Mouse (Mus musculus) cerebellum, adult 2 months (tissue): ENCODE measurements at regions not wholly inside any gene's neighbourhood (a gene's known extent, or its start where the extent isn't known, plus 50 kb on each side); places are given as distances from the start of the nearest gene placed in this dataset.

Experiments
- DNase-seq, 2 experiments: peaks; one replicate each; pipeline ENCODE4 v3.0.0; 2021
- H3K27ac ChIP-seq: fragments of 200-500 bp; 2 replicates; pipeline ENCODE4 v1.5.1; 2012; ENCODE audit warnings: low read length, control low read depth, inconsistent platforms; ENCODE audit not compliant: insufficient read depth
- H3K27me3 ChIP-seq: fragments of 200-500 bp; 2 replicates; pipeline ENCODE4 v1.6.1; 2012; ENCODE audit warnings: inconsistent platforms, mild to moderate bottlenecking, low read length, moderate library complexity; ENCODE audit not compliant: control insufficient read depth, insufficient read depth
- H3K4me1 ChIP-seq: fragments of 200-500 bp; 2 replicates; pipeline ENCODE4 v1.6.1; 2011; ENCODE audit warnings: low read length; ENCODE audit not compliant: control insufficient read depth, insufficient read depth
- H3K4me3 ChIP-seq: fragments of 200-500 bp; replicated peaks from 2 replicates; pipeline ENCODE3; 2011; ENCODE audit warnings: mild to moderate bottlenecking, low read depth, low read length, control low read depth; ENCODE audit not compliant: insufficient read depth
- CTCF ChIP-seq: fragments of 200-500 bp; IDR thresholded peaks from 2 replicates; pipeline ENCODE4 v1.5.1; 2011; ENCODE audit warnings: low read depth, mild to moderate bottlenecking, control low read depth, low read length, moderate library complexity, borderline replicate concordance; ENCODE audit not compliant: insufficient read depth
- POLR2A ChIP-seq: fragments of 200-500 bp; IDR thresholded peaks from 2 replicates; pipeline ENCODE4 v1.6.1; 2011; ENCODE audit warnings: low read length, control low read depth, borderline replicate concordance; ENCODE audit not compliant: insufficient read depth
- WGBS: fragments of 180-500 bp; shearing (Covaris S2); methylation state at CpG from one replicate; pipeline ENCODE4 v1.1.7; 2018; 5-methylcytosine and 5-hydroxymethylcytosine counted together

DNA sequence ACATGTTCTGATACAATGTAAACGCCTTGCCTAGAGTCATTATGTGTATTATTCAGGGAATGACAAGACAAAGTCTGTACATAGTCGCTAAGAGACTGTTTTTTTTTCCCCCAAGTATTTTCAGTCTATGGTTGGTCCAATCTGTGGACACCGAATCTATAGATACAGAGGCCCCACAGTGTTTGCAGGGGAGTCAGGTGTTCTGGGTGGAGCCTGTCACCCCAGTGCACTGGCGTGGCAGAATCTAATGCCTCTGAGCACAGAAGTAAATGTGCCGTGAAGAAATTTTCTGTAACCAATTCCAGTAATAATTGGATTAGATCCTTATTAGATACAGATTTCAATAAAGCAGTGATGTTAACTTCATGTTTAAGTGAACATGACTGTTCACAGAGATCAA is 1130.1 kb upstream of the Gulo start:
- no peak overlapping the region for H3K27ac ChIP-seq
- H3K4me1 ChIP-seq, result peaks cover 22% of the 10 kb centered on the region
- 82% methylated on average over 5 of the region's 5 CpGs for WGBS
- TF ChIP-seq POLR2A (no peak), CTCF (no peak)
- H3K27me3 ChIP-seq, result no peaks in the 10 kb centered on the region
- no peak for DNase-seq
- no peak overlapping the region for H3K4me3 ChIP-seq

DNA sequence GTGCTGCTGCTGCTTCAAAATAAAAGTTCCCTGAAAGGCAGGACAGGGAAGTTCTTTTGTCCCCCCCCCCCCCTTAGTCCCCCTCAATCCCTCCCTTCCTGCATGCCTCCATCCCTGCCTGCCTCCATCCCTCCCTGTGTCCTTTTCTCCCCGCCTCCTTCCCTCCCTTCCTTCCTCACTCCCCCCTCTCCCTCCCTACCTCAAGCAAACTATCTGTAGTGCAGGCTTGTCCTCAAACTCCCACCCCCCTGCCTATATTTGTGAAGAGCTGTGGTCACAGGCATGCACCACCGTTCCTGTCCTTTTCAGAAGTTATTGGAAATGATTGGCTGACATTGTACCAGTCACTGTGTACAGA is 1127.1 kb upstream of the Gulo start:
- H3K4me1 ChIP-seq, result peaks cover 2% of the 10 kb centered on the region; the same call in 1 of the 2 replicates
- H3K27ac ChIP-seq, result peak overlapping the region; percentile 4; the same call in 1 of the 2 replicates
- no peak for DNase-seq
- no peak for TF ChIP-seq CTCF
- TF ChIP-seq POLR2A, result no peak
- 58% methylated on average over 2 of the region's 2 CpGs for WGBS
- no peak overlapping the region for H3K4me3 ChIP-seq
- no peaks in the 10 kb centered on the region for H3K27me3 ChIP-seq

DNA sequence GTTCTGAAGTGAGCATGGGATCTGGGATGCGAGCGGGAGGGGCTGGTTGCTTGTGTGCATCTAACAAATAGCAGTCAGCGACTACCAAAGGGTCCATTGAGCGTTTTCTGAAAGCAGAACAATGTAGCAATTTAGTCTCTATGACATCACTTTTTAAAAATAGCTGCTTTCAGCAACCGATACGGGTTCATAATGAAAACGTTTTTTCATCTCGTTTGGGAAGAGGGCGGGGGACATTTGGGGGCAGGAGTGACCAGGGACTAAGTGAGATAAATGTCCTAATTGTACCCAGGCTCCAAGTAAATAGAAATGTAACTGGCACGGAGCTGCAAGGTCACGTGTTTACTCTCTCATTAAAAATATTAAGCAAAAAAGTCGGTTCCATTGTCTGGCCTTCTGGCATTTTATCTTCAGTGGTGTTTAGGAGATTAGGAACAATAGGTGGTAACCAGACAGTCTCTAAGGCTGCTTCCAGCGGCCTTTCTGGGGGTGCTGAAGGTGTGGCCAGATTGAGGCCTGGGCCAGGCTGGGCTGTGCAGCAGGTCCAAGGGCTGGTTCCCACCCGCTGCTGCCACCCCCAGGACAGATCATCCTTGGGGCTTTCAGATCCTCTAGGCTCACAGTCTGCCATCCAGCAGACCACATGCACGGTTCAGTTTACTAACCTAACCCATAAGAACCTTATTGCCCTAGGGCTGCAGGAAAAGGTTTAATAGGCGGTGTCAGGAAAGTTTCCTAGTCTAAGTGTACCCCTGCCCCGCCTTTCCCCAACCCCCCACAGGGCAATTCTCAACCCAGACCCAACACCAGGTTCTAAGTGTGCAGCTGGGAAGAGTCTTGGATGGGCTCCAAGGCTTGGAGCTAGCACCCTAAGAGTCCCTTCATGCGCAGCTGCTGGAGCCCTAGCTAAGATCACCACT is 1126.5 kb upstream of the Gulo start:
- Histone ChIP-seq H3K4me3 (no peak overlapping the region), H3K27me3 (no peaks in the 10 kb centered on the region), H3K27ac (peak overlapping the region; percentile 72; the same call in 1 of the 2 replicates), H3K4me1 (no peaks in the 10 kb centered on the region)
- DNase-seq, result peak in 1 of 2 experiments; percentile 42
- 55% methylated on average over 18 of the region's 18 CpGs for WGBS
- TF ChIP-seq CTCF, result no peak
- no peak for TF ChIP-seq POLR2A

DNA sequence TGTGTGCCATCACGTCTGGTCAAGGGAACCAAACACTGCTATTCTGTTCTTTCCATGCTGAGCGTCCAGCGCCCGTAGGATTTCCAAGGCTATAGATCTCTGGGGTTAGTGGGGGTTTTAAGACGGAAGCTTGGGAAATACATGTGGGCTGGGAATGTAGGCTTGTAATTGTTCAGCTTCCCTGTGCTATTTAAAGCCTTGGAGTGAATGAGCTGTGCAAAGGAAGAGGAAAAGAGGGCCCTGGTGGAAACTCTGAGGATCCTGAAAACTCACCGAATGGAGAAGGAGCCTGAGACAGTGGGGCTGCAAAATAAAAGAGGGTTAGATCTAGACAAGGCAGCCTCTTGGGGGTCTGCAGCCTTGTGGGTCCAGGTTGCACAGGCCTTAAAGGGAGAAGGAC is 1124.2 kb upstream of the Gulo start:
- TF ChIP-seq CTCF, result no peak
- TF ChIP-seq POLR2A, result no peak
- DNase-seq, result no peak
- H3K27me3 ChIP-seq, result no peaks in the 10 kb centered on the region
- WGBS, result 89% methylated on average over 6 of the region's 6 CpGs
- no peaks in the 10 kb centered on the region for H3K4me1 ChIP-seq
- no peak overlapping the region for H3K27ac ChIP-seq
- no peak overlapping the region for H3K4me3 ChIP-seq

DNA sequence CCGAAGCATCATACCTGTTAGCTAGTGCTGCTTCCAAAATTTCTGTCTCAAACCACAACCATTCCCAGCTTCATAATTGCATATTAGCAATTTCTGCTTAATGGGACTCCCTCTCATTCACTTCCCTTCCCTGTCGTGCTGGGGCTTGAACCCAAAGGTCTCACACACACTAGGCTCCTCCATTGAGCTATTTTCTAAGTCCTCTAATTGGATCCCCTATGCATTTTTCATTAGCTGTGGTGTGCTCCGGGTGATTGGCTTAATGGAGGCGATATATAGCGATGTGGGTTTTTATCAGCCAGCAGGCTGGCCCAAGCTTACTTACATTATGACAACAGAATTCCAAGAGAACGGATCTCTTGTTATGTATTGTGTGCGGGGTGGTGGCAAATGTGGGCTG is 1118.1 kb upstream of the Gulo start:
- WGBS, result 86% methylated on average over 7 of the region's 7 CpGs
- TF ChIP-seq CTCF (no peak), POLR2A (no peak)
- H3K27ac ChIP-seq, result no peak overlapping the region
- no peak overlapping the region for H3K4me3 ChIP-seq
- DNase-seq, result no peak
- H3K4me1 ChIP-seq, result no peaks in the 10 kb centered on the region
- no peaks in the 10 kb centered on the region for H3K27me3 ChIP-seq

DNA sequence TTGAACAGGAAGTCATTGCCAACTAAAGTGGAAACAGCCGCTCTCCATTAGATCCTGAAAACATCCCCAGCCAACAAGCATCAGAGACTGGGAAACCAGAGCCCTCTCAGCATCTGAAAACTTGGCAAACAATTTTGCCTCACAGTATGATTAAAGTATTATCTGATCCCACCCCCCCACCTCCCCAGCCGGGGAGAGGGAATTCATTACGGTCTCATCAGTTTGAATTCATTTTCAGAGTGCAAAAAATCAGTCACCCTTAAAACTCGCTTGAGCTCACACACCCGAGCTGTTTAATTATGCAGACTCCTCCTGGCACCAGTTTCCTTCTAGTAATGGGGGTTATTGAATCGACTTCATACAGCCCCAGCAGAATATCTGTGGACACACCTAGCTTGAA is 1117.2 kb upstream of the Gulo start:
- no peak for TF ChIP-seq CTCF
- no peak for TF ChIP-seq POLR2A

DNA sequence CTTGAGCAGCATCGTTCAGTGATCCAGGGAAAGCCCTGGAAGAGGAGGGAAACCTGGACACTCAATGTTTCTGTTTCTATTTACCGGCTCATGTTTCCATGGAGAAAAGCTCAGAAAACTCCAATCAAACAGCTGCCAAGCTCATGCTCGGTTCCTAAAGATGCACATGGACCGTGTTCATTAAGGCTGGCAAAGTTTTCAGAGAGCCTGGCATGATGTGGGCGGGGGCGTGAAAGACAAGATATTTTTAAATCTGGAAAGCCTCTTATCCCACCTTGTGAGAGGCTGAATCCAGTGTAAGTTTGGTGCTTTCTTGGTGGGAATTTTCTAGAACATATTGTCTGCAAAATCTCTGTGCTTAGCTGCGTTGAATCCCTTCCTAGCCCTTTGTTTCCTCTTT is 1114.3 kb upstream of the Gulo start:
- TF ChIP-seq CTCF (no peak), POLR2A (no peak)
- H3K4me3 ChIP-seq, result no peak overlapping the region
- H3K27ac ChIP-seq, result no peak overlapping the region
- 44% methylated on average over 7 of the region's 7 CpGs for WGBS
- no peaks in the 10 kb centered on the region for H3K4me1 ChIP-seq
- H3K27me3 ChIP-seq, result no peaks in the 10 kb centered on the region; the same call in 1 of the 2 replicates
- DNase-seq, result no peak

More for the DNA sequence above, 1117.2 kb upstream of the Gulo start:
- Histone ChIP-seq H3K27ac (no peak overlapping the region), H3K27me3 (no peaks in the 10 kb centered on the region), H3K4me1 (no peaks in the 10 kb centered on the region), H3K4me3 (no peak overlapping the region)
- 19% methylated on average over 6 of the region's 6 CpGs for WGBS
- DNase-seq, result no peak
